Mouse (Mus musculus): ENCODE measurements around the gene Synj2.

Gene Synj2

DNA sequence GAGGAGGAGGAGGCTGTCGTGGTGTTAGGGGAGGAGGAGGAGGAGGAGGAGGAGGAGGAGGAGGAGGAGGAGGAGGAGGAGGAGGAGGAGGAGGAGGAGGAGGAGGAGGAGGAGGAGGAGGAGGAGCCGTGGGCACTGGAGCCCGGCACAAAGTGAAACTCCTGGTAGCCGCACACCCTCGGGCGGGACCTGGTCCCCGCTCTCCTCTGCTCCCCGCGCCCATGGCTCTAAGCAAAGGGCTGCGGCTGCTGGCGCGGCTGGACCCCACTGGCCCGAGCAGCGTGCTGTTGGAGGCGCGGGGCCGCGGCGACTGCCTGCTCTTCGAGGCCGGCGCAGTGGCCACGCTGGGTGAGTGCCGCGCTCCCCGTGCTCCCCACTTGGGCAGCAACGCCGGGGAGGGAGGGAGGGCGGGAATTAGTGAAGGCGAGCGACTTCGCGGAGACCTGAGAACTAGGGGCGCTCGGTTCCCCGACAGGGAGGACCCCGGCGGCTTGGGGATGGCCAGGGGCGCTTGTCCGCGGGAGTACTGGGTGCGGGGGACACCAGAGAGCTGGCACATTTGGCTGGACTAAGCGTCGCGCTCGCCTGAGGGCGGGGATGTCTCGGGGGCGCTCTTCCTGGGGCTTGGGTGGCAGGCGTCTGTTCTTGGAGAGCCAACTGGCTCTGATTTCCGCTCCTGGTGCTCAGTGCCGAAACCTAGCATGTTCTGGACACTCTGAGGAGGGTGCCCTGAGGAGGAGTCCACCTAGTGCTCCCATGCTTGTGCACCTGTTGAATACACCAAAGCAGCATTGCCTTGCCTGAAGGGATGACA lies at the start of gene Synj2:
Synj2 (plus strand) TSS at position 51 of the 814 bp plus-strand sequence.
- in situ Hi-C loops (cut with MboI, MseI), result no loop called here

DNA sequence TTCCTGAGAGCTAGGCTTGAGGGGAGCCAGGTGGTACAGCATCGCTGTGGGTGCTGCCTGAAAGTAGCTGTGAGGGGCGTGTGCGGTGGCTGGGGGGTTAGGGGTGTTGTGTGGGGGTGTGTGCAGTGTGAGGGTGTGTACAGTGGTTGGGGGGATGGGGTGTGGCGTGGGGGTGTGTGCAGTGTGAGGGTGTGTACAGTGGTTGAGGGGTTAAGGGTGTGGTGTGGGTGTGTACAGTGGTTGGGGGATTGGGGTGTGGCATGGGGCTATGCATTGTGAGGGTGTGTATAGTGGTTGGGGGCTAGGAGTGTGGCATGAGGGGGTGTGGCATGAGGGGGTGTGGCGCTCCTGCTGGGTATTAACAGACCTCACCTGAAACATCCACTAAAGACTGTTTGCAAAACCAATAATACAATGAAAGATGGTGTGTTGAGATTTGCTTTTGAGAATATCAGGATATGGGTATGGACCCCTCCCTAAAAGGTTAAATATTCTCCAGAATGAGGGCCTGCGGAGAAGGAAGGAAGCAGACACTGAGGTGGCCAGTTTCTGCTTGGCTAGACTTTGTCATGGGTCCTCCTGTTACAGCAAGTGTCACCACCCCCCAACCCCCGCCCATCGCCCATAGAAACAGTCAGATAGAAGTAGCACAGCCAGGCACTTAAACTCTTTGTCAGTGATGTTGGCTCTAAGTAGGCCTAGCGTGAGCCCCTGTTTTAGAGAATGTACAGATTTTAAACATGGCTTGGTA lies 49.0 kb upstream of the Synj2 start:
- in situ Hi-C loops (cut with MboI, MseI), result loop anchor here in 1 of 2 experiments (10.0 kb wide), 1 partner anchor 457 kb away; no protein-coding TSS in a partner anchor

DNA sequence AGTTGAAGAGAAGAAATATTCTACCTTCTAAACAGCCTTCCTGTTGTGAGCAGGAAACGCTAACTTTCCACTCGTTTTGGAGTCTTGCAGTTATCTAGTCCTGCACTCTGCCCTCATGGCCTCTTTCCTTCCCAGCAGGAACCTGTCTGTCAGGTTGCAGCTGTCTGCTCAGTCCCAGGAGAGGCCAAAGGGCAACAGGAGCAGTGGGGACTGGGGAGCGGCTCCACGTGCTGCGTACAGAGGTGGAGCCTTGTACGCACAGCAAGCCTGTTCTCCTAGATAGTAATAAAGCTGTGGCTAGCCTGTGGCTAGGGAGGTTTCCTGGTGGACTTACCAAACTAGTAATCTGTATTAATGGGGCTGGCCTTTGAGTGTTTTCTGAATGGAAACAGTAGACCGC lies 48.0 kb upstream of the Synj2 start:
- in situ Hi-C loops (cut with MboI, MseI), result loop anchor here in 1 of 2 experiments (10.0 kb wide), 1 partner anchor 458 kb away; no protein-coding TSS in a partner anchor

DNA sequence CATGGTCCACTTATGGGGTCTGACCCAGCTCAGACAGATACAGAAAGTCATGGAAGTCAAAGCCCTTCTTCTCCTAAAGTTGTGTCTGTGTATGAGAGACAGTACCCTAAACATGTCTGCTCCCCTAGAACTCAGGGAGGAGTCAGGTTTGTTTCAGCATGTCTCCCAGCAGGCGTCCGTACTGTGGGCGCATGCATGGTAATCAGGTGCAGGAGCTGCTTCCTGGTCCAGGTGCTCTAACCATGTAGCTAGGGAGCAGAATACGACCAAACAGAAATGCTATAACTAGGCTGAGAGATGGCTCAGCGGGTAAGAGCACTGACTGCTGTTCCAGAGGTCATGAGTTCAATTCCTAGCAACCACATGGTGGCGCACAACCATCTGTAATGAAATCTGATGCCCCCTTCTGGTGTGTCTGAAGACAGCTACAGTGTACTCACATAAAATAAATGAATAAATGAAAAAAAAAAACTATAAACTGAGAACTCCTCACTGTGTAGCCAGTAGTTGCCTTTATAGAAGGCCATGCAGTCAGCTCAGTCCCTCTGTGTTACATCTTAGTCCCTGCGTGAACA lies 47.4 kb upstream of the Synj2 start:
- in situ Hi-C loops (cut with MboI, MseI), result loop anchor here in 1 of 2 experiments (10.0 kb wide), 1 partner anchor 459 kb away; no protein-coding TSS in a partner anchor

DNA sequence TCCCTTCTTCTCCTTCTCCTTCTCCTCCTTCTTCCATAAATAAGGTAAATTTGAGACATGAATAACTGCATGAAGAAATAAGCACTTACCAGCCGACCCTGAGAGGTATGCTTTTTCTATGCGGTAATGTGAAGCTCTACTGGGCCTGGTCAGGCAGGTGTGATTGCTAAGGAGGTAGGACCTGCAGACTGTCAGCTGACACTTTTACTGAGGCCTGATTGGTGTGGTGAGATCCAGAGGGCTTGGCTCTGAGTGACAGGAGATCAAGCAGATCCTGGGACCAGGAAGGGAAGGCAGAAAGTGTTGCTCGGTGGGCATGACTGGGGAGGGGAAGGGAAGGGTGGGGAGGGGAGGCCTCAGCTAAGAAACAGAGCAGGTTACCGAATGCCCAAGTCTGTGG lies 45.0 kb upstream of the Synj2 start:
- in situ Hi-C loops (cut with MboI, MseI), result loop anchor here in 1 of 2 experiments (10.0 kb wide), 1 partner anchor 461 kb away; no protein-coding TSS in a partner anchor

DNA sequence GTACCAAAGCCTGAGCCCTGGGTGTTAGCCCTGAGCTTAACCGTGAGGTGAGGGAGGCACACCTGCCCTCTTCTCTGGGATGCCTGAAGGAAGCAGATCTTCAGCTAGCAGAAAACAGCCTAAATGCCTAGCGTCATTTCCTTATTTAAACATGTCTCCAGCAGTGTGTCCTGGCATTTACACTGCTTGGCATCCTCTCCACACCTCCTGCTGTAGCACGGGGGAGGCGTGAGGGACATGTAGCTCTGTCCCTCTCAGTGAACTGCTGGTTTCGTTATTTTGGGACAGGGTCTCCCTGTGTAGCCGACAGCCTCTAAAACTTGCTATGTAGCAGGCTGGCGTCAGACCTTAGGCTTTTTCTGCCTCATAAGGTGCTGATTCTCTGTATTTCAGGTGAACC lies 44.5 kb upstream of the Synj2 start:
- in situ Hi-C loops (cut with MboI, MseI), result loop anchor here in 1 of 2 experiments (10.0 kb wide), 1 partner anchor 462 kb away; no protein-coding TSS in a partner anchor

DNA sequence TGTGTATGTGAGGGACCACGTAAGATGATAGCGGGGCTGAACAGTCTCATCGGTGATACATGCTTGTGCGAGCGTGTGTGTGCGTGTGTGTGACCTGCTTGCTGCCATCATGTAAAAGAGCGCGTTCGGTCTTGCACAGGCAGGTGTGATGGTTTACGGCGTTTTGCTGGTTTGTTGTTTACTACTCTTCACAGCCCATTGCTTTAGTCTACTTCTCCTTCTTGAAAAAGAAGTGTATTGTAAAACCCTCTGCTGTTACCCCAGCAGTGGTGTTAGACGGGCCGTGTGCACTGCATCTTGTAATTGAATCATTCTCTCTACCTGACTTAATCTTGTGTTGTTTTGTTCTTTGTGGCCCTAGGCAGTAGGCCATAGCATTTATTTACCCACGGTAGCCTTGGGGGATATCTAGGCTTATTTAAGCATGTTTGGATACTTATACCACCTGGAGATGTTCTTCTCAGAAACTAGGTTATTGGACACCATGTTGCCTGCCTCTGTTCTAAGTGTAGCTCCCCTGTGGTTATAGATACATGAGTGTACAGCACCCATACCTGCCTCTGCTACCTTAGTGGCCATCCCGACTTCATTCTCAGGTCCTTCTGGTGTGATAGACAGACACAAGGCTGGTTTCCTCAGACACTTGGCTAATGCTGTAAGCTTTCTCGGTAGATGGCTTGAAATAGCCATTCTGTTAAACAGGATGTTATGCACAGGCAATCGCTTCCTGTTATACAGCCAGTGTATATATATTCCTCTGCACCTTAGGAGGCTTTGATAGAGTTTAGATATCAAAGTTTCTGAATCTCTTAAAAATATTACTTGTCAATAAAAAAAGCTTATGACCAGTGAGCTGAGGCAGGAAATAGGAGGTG lies 43.5 kb upstream of the Synj2 start:
- in situ Hi-C loops (cut with MboI, MseI), result loop anchor here in 1 of 2 experiments (10.0 kb wide), 1 partner anchor 463 kb away; no protein-coding TSS in a partner anchor

DNA sequence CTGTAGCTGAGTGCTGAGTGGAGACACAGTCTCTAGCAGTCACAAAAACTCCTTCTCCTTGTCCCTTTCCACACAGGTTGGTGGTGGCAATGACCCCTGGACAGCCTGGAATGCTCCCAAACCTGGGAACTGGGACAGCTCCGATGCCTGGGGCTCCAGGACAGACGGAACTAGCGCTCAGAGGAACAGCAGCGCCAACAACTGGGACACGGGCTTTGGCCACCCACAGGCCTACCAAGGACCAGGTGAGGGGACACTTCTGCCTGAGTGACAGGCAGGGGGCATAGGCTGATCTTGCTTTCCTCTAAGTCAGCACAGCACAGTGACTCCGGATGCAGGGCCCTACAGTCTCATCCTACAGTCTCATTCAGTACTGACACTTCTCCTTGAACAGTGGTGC lies 41.8 kb upstream of the Synj2 start:
- in situ Hi-C loops (cut with MboI, MseI), result loop anchor here in 1 of 2 experiments (10.0 kb wide), 1 partner anchor 464 kb away; no protein-coding TSS in a partner anchor

DNA sequence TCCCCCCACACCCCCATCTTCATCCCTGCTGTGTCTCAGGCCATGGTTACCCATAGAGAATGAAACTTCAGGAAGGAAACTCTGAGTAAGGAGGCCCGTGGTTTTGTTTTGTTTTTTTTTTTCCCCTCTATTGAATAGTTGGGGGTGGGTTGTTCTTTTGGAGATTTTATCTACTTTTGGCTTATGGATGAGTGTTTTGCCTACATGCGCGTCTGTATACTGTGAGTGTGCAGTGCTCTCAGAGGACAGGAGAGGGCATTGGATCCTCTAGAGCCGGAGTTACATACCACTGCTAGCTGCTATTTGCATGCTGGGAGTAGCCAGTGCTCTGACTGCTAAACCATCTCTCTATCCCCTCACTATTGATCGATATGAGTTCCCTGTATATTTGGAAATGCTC lies 39.7 kb upstream of the Synj2 start:
- in situ Hi-C loops (cut with MboI, MseI), result loop anchor here in 1 of 2 experiments (25.0 kb wide), 1 partner anchor 464 kb away; the partner anchor contains the start of gene Tmem242

DNA sequence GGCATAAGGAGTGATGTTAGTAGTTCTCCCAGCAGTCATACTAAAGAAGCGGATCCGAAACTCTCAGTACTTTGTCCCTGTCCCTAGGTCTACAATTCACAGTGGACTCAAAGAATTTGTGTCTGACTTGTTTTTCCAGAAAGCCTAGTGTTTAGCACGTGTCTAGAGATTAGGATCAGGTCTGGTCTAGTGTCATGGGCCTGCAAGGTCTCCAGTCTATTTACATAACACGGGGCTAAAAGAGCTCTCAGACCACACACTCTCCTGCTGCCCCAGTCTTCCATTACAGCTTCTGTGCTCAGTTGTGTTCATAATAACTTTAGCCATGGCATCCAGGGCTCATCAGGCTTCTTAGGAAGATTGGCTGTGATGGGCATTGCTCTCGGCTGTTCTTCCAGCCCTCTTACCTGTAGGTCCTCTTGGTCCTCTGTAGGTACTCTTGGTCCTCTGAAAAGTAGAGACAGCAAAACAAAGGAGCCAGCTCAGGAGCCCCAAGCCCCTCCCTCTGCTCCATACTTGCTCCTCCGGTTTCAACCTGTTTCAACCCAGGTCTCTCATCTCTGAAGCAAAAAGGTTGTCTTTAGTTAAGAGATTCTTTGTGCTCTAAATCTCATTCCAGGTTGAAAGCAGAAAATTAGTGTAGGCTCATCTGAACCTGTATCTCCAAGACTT lies 37.3 kb upstream of the Synj2 start:
- in situ Hi-C loops (cut with MboI, MseI), result loop anchor here in 1 of 2 experiments (25.0 kb wide), 1 partner anchor 466 kb away; the partner anchor contains the start of gene Tmem242

DNA sequence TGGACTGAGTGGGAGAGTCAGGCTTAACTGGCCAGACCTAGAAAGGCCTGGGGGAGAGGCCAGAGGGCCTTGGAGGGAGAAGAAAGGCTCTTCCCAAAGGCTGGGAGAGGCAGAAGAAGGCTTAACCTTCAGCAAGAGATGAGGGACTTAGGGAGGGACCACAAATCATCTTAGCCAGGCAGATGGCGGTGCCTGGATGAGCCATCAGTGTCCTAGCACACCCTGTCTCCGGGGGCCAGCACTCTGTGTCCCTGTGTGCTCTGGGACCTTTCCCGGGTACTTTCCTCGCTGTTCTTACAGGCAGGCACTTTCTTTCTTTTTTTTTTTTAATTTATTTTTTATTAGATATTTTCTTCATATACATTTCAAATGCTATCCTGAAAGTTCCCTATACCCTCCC lies 31.4 kb upstream of the Synj2 start:
- in situ Hi-C loops (cut with MboI, MseI), result loop anchor here (5.0 to 25.0 kb wide), 2 partner anchors 52 to 472 kb away; partner anchors contain the start of gene Tmem242 (in 1 of the 2)

DNA sequence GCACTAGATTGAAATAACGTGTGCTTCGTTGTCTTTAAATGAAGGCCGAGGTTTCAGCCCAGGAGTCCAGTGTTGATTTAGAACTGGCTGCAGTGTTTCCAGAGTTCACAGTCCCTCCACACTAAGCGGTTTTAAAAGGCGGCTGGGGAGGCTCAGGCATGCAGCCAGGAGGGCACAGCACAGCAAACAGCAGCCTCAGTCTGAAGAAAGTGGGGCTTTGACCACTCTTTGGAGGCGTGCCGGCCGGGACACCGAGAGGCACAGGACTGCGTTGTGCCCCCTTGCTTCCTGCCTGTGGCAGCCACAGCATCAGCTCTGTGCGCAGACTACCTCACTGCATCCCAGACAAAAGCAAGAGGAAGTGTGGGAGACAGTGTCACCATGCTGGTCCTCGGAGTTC lies 29.5 kb upstream of the Synj2 start:
- in situ Hi-C loops (cut with MboI, MseI), result loop anchor here in 1 of 2 experiments (25.0 kb wide), 1 partner anchor 474 kb away; the partner anchor contains the start of gene Tmem242

DNA sequence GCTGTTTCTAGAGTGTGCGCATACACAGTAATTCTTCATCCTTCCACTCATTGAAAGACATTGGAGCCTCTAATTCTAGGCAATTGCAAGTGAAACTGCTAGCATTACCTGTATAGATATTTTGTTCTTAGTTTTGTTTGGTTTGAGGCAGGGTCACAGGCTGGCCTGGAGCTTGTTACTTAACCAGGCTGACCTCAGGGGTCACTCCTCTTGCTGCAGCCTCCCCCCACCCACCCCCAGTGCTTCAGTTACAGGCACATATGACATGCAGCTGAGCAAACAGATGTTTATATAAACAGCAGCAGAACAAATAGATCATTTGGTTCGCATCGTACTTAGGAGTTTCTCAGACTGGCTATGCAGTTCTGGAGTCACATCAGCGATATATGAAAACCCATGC lies 28.3 kb upstream of the Synj2 start:
- in situ Hi-C loops (cut with MboI, MseI), result loop anchor here in 1 of 2 experiments (25.0 kb wide), 1 partner anchor 475 kb away; the partner anchor contains the start of gene Tmem242

DNA sequence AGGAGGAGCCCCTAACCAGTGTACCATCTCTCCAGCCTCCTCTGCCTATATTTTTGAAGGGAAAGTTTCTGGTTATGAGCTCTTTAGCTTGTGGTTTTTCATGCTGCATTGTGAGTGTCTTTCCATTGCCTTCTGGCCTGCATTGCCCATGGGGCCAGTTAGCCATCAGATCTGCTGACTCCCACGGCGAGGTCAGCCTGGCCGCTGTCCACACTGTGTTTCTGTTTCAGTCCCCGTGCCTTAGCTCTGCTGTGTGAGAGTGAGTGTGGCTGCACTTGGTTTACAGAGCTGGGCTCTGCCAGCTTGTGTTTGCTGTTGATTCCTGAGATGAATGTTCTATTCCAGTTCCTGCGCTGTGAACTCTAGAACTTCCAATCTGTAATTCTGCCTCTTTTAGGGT lies 26.9 kb upstream of the Synj2 start:
- in situ Hi-C loops (cut with MboI, MseI), result loop anchor here in 1 of 2 experiments (25.0 kb wide), 1 partner anchor 477 kb away; the partner anchor contains the start of gene Tmem242

DNA sequence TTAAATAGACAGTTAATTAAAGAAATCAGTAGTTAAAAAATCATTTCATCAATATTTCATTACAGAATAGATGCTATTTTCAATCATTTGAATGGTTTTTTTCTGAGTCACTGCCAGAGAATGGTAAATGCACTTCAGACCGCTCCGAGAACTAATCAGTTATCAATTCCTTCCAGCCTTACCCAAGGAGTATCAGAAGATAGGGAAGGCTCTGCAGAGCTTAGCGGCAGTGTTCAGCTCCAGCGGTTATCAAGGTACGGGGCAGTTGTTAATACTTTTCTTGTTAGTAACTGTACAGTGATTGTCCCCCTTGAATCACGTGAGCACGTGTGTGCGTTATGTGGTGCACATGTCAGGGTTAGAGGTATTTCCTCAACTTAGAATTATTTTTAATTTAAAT lies 19.1 kb upstream of the Synj2 start:
- in situ Hi-C loops (cut with MboI, MseI), result loop anchor here in 1 of 2 experiments (25.0 kb wide), 1 partner anchor 485 kb away; the partner anchor contains the start of gene Tmem242

DNA sequence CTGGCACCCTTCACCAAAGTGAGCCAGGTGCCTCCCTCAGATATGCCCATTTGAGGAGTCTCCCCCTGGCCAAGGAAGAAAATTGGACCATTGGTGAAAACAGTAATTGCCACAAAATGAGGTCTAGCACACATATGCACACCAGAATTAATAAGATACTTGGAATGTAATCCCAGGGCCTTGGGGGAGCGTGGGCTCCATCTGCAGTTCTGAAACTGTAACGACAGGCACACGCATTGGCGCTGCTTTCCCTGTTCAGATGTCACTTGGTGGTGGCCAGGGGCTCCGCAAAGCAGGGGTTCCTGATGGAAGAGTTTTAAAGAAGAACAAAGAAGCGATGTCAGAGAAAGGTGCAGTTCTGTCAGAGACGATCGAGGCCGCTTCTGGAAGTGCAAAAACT lies 17.8 kb upstream of the Synj2 start:
- in situ Hi-C loops (cut with MboI, MseI), result loop anchor here in 1 of 2 experiments (25.0 kb wide), 1 partner anchor 486 kb away; the partner anchor contains the start of gene Tmem242

DNA sequence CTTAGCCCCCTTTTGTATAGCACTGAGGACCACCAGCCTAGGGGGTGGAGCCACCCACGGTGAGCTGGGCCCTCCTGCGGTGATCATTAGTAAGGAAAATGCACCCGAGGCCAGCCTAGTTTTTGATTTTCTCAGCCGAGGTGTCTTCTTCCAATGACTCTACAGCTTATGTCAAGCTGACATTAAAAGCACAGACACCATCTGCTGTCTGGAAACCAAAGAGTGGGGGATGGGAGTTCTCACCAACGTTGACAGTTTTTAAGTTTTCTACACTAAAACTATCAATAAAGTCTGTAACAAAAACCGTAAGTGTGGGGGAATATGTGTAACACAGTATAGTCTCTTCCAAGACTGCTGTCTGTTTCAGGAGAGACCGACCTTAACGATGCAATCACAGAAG lies 16.8 kb upstream of the Synj2 start:
- in situ Hi-C loops (cut with MboI, MseI), result loop anchor here in 1 of 2 experiments (25.0 kb wide), 1 partner anchor 487 kb away; the partner anchor contains the start of gene Tmem242

DNA sequence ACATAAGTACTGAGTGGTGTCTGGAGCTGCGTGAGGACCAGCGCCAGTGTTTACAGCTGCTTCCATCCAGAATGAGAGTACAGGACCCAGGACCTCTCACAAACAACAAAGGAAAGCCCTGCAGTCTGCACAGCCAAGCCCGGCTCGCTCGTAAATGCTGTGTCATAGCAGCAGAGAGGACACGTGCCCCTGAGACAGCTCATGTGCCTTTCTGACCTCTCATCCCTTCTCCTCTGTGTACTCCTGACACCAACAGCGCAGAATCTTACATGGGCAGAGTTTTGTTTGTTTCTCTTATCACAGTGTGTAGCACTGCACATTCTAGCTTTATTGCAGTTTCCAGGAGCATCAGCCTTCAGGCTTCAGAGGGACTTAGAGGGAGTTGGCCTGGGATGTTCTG lies 14.4 kb upstream of the Synj2 start:
- in situ Hi-C loops (cut with MboI, MseI), result no loop called here

DNA sequence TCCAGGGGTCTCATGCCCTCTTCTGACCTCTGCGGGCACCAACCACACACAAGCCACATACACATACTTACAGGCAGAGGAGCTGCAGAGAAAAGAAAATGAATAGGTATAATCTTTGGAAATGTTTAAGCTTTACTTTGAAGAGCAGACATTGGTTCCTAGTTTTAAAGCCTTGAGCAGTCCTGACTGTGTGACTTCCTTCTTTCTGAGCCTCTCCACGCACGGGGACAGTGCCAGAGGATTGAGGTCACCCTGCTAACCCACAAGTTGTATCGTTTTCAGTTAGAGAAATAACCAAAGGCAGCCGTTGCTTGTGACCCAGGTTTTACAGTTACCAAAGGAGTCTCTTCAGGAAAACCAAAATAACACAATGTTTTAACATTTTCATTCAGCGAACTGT lies 12.0 kb upstream of the Synj2 start:
- in situ Hi-C loops (cut with MboI, MseI), result no loop called here
